In genomic region chr5:118869330-118869729, GRCm38 (mm10) we compare ENCODE assay signal across 25 mouse cellular contexts.
DNase-seq lines count a peak whose midpoint lies in the region; ATAC-seq lines count a peak whose summit lies in the region.
"Had no signal": no experiment of that assay in that cellular context is flagged by ENCODE, and none has a peak within 500 bp of the region (broad histone marks: within the 10 kb centered on the region; RNA-seq: fewer than 3 reads in every experiment).

No protein-coding gene starts in this region.

- no peaks in the 10 kb centered on the region for H3K27me3 ChIP-seq in liver, embryonic 11.5 days (replicated peaks; ENCODE audit: control insufficient read depth, insufficient read depth, low read length)
- H3K27me3 ChIP-seq: embryonic facial prominence, embryonic 15.5 days had no signal

- no peak overlapping the region for H3K9ac ChIP-seq in liver, embryonic 11.5 days (ENCODE audit: low read depth, low read length)
- H3K9ac ChIP-seq: embryonic facial prominence, embryonic 15.5 days; heart, embryonic 12.5 days; liver, postnatal 0 days had no signal

- H3K36me3 ChIP-seq in liver, embryonic 11.5 days (ENCODE audit: control insufficient read depth, insufficient read depth, low read length), result no peaks in the 10 kb centered on the region
- H3K36me3 ChIP-seq: embryonic facial prominence, embryonic 15.5 days; heart, embryonic 12.5 days; midbrain, embryonic 10.5 days had no signal

- no peak for ATAC-seq in liver, embryonic 11.5 days (replicated peaks; ENCODE audit: low FRiP score)
- ATAC-seq: forebrain, embryonic 14.5 days; hindbrain, postnatal 0 days; intestine, embryonic 16.5 days; liver, postnatal 0 days; lung, postnatal 0 days had no signal

- H3K4me3 ChIP-seq in liver, embryonic 11.5 days (ENCODE audit: low read depth, low read length), result no peak overlapping the region
- H3K4me3 ChIP-seq: embryonic facial prominence, embryonic 15.5 days; heart, embryonic 12.5 days; midbrain, embryonic 10.5 days had no signal

- no peaks in the 10 kb centered on the region for H3K9me3 ChIP-seq in liver, embryonic 11.5 days (ENCODE audit: control insufficient read depth, low read length)
- H3K9me3 ChIP-seq: embryonic facial prominence, embryonic 15.5 days had no signal

- DNase-seq in gastrocnemius, adult 18-20 months (ENCODE audit: low spot score), result peak; percentile 10
- no peak for DNase-seq in gastrocnemius, postnatal 10 days
- peak; percentile 24 for DNase-seq in right cerebral cortex, adult 18-20 months
- DNase-seq in right cerebral cortex, postnatal 4 days, result no peak
- peak; percentile 56 for DNase-seq in gastrocnemius, postnatal 25 days
- peak; percentile 9 for DNase-seq in telencephalon, adult 2 months (ENCODE audit: low read depth, low spot score)
- DNase-seq in liver, embryonic 11.5 days (ENCODE audit: low spot score), result no peak
- DNase-seq in ovary, adult 18-20 months (ENCODE audit: low spot score), result no peak
- DNase-seq: cerebellum, adult 11-12 months; heart, adult 18-20 months; heart, postnatal 10 days; kidney, adult 9 months; kidney, postnatal 14 days; left cerebral cortex, postnatal 4 days; liver, postnatal 0 days; right cerebral cortex, postnatal 14 days; thymus, adult 18-20 months; thymus, postnatal 36 days had no signal

- H3K4me2 ChIP-seq in liver, embryonic 11.5 days, result no peak overlapping the region
- H3K4me2 ChIP-seq: embryonic facial prominence, embryonic 15.5 days; heart, embryonic 12.5 days had no signal

- H3K4me1 ChIP-seq in liver, embryonic 11.5 days (replicated peaks; ENCODE audit: control insufficient read depth, insufficient read depth, low read length), result no peaks in the 10 kb centered on the region
- H3K4me1 ChIP-seq: heart, embryonic 12.5 days had no signal

- WGBS in liver, embryonic 11.5 days, result 80% methylated on average over 9 of the region's 9 CpGs

- H3K27ac ChIP-seq in liver, embryonic 11.5 days (ENCODE audit: low read depth, low read length), result no peak overlapping the region
- H3K27ac ChIP-seq: embryonic facial prominence, embryonic 15.5 days; hindbrain, postnatal 0 days; midbrain, embryonic 10.5 days had no signal

Comparison
In these comparisons a context has a peak if more than half of its experiments do, and no peak if none do; other contexts are left out.
1. DNase-seq: peak in gastrocnemius, adult 18-20 months (single experiment), right cerebral cortex, adult 18-20 months (single experiment), gastrocnemius, postnatal 25 days (single experiment) and telencephalon, adult 2 months (single experiment); none in gastrocnemius, postnatal 10 days (single experiment), right cerebral cortex, postnatal 4 days (single experiment), liver, embryonic 11.5 days (single experiment) and ovary, adult 18-20 months (single experiment).